Mouse (Mus musculus): ENCODE measurements at regions not wholly inside any gene's neighbourhood (a gene's known extent, or its start where the extent isn't known, plus 50 kb on each side); places are given as distances from the start of the nearest gene placed in this dataset.

GRCm38 (mm10) chr2:61455902-61456301, 122.5 kb upstream of the Tank start:
- TF ChIP-seq CTCF (conservative IDR thresholded peaks at IDR 0.05; ENCODE audit: low read length) (peak; percentile 79), POU5F1 (IDR thresholded peaks at IDR 0.05; ENCODE audit: borderline replicate concordance, low read length) (no peak)
